Mouse (Mus musculus) embryo, embryonic 11 days (tissue): ENCODE results near the gene Gdnf.

Experiments
- DNase-seq: peaks from one replicate; pipeline ENCODE4 v3.0.0-alpha.2; 2015

Gdnf gene

GRCm38 (mm10) chr15:7862890-7863289 is 52.2 kb downstream of the Gdnf start:
- DNase-seq = no peak

- DNase-seq = no peak
Observed at GRCm38 (mm10) chr15:7863328-7863727, 52.7 kb downstream of the Gdnf start.

- DNase-seq = no peak
Observed at GRCm38 (mm10) chr15:7865305-7865704, 54.7 kb downstream of the Gdnf start.

GRCm38 (mm10) chr15:7872473-7872872 is 61.8 kb downstream of the Gdnf start:
- no peak for DNase-seq

- DNase-seq = no peak
Observed at GRCm38 (mm10) chr15:7875879-7876278, 65.2 kb downstream of the Gdnf start.

GRCm38 (mm10) chr15:7877560-7878467 is 67.2 kb downstream of the Gdnf start:
- DNase-seq = peak; percentile 33

- no peak for DNase-seq
Observed at GRCm38 (mm10) chr15:7878861-7879260, 68.2 kb downstream of the Gdnf start.

GRCm38 (mm10) chr15:7879956-7880355 is 69.3 kb downstream of the Gdnf start:
- no peak for DNase-seq

- DNase-seq = no peak
Observed at GRCm38 (mm10) chr15:7884181-7884580, 73.5 kb downstream of the Gdnf start.

- DNase-seq = no peak
Observed at GRCm38 (mm10) chr15:7885106-7885505, 74.5 kb downstream of the Gdnf start.

- DNase-seq = no peak
Observed at GRCm38 (mm10) chr15:7886591-7886990, 75.9 kb downstream of the Gdnf start.
